Mouse (Mus musculus): Measurements from ENCODE around the gene Mlf1. TPM values are rescaled to one million over a fixed set of nuclear protein-coding genes. Genes with fewer than 3 reads are reported as not detected.
A peak's percentile ranks its signal among the peaks of the same experiment; 100 is the strongest.

Gene Mlf1
- polyA plus RNA-seq, 1 experiment from 2014 or later = 1.2 TPM

- peaks cover 5% of the 10 kb centered on the region; the same call in 1 of the 2 replicates for H3K4me1 ChIP-seq (ENCODE audit: insufficient read depth)
- no peak overlapping the region for H3K9ac ChIP-seq (replicated peaks)
- no peaks in the 10 kb centered on the region for H3K9me3 ChIP-seq (ENCODE audit: low read length)
- TF ChIP-seq CTCF (IDR thresholded peaks at IDR 0.05; ENCODE audit: low read depth) (no peak), EP300 (IDR thresholded peaks at IDR 0.05; ENCODE audit: low read depth) (no peak)
- no peak overlapping the region for H3K4me2 ChIP-seq (ENCODE audit: low read depth, low read length)
- ATAC-seq (no peak), DNase-seq (no peak)
- no peak overlapping the region for H3K4me3 ChIP-seq (ENCODE audit: low read depth, low read length)
- H3K27me3 ChIP-seq (ENCODE audit: insufficient read depth, low read length) = peaks cover 8% of the 10 kb centered on the region
- WGBS (ENCODE audit: insufficient replicate concordance) = 66% methylated on average over 5 of the region's 5 CpGs
- H3K36me3 ChIP-seq (replicated peaks; ENCODE audit: insufficient read depth, low read length) = no peaks in the 10 kb centered on the region
- no peak overlapping the region for H3K27ac ChIP-seq (ENCODE audit: low read depth)
Observed at GRCm38 (mm10) chr3:67369407-67370079, 4.4 kb upstream of the Mlf1 start.

GRCm38 (mm10) chr3:67372194-67372593 is 1.7 kb upstream of the Mlf1 start:
- TF ChIP-seq CTCF (IDR thresholded peaks at IDR 0.05; ENCODE audit: low read depth) (no peak), EP300 (IDR thresholded peaks at IDR 0.05; ENCODE audit: low read depth) (no peak)
- Histone ChIP-seq H3K4me3 (ENCODE audit: low read depth, low read length) (no peak overlapping the region), H3K9ac (replicated peaks) (no peak overlapping the region), H3K4me2 (ENCODE audit: low read depth, low read length) (no peak overlapping the region), H3K4me1 (ENCODE audit: insufficient read depth) (peaks cover 5% of the 10 kb centered on the region; the same call in 1 of the 2 replicates), H3K27ac (ENCODE audit: low read depth) (no peak overlapping the region), H3K27me3 (ENCODE audit: insufficient read depth, low read length) (peaks cover 10% of the 10 kb centered on the region), H3K36me3 (replicated peaks; ENCODE audit: insufficient read depth, low read length) (no peaks in the 10 kb centered on the region), H3K9me3 (ENCODE audit: low read length) (no peaks in the 10 kb centered on the region)
- DNase-seq (no peak), ATAC-seq (no peak)
- 64% methylated on average over 4 of the region's 4 CpGs for WGBS (ENCODE audit: insufficient replicate concordance)

GRCm38 (mm10) chr3:67372781-67373180 is 1.1 kb upstream of the Mlf1 start:
- H3K4me1 ChIP-seq (ENCODE audit: insufficient read depth) = peaks cover 5% of the 10 kb centered on the region; the same call in 1 of the 2 replicates
- TF ChIP-seq CTCF (IDR thresholded peaks at IDR 0.05; ENCODE audit: low read depth) (no peak), EP300 (IDR thresholded peaks at IDR 0.05; ENCODE audit: low read depth) (no peak)
- 50% methylated on average over 5 of the region's 5 CpGs for WGBS (ENCODE audit: insufficient replicate concordance)
- H3K36me3 ChIP-seq (replicated peaks; ENCODE audit: insufficient read depth, low read length) = no peaks in the 10 kb centered on the region
- DNase-seq (no peak), ATAC-seq (no peak)
- H3K27me3 ChIP-seq (ENCODE audit: insufficient read depth, low read length) = peaks cover 10% of the 10 kb centered on the region
- H3K4me2 ChIP-seq (ENCODE audit: low read depth, low read length) = no peak overlapping the region
- H3K4me3 ChIP-seq (ENCODE audit: low read depth, low read length) = no peak overlapping the region
- no peaks in the 10 kb centered on the region for H3K9me3 ChIP-seq (ENCODE audit: low read length)
- no peak overlapping the region for H3K9ac ChIP-seq (replicated peaks)
- no peak overlapping the region for H3K27ac ChIP-seq (ENCODE audit: low read depth)

GRCm38 (mm10) chr3:67374360-67374778 is 472 bp downstream of the Mlf1 start:
- H3K27me3 ChIP-seq (ENCODE audit: insufficient read depth, low read length) = peaks cover 10% of the 10 kb centered on the region
- DNase-seq (no peak), ATAC-seq (no peak)
- no peak overlapping the region for H3K9ac ChIP-seq (replicated peaks)
- no peaks in the 10 kb centered on the region for H3K9me3 ChIP-seq (ENCODE audit: low read length)
- peak overlapping the region; percentile 37 for H3K4me3 ChIP-seq (ENCODE audit: low read depth, low read length)
- 36% methylated on average over 7 of the region's 7 CpGs for WGBS (ENCODE audit: insufficient replicate concordance)
- peaks cover 5% of the 10 kb centered on the region; the same call in 1 of the 2 replicates for H3K4me1 ChIP-seq (ENCODE audit: insufficient read depth)
- H3K4me2 ChIP-seq (ENCODE audit: low read depth, low read length) = peak overlapping the region; percentile 70
- no peak overlapping the region for H3K27ac ChIP-seq (ENCODE audit: low read depth)
- no peaks in the 10 kb centered on the region for H3K36me3 ChIP-seq (replicated peaks; ENCODE audit: insufficient read depth, low read length)
- TF ChIP-seq EP300 (IDR thresholded peaks at IDR 0.05; ENCODE audit: low read depth) = no peak

DNA sequence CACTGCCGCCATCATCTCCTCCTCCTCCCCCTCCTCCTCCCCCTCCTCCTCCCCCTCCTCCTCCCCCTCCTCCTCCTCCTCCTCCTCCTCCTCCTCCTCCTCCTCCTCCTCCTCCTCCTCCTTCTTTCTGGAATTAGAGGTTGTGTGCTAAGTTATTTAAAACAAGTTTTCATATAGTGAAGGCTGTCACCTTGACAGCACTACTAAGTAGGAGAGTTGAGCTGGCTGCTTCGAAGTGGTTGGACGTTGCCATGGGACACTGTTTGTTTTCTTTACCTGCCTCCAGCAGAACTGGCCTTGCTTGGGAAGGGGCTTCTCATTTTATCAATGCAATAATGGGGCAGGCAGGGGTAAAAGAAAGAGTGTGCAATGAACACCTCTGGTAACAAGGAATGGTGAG is 1.2 kb downstream of the Mlf1 start, which contains the start of gene Gm17402:
Gene Gm17402, minus strand, starts transcription at position 101 of the 400 bp plus-strand sequence.
- H3K36me3 ChIP-seq (replicated peaks; ENCODE audit: insufficient read depth, low read length) = no peaks in the 10 kb centered on the region
- H3K4me2 ChIP-seq (ENCODE audit: low read depth, low read length) = peak within 1 kb of the TSS; percentile 70
- ATAC-seq (no peak), DNase-seq (no peak)
- no peak for TF ChIP-seq CTCF (IDR thresholded peaks at IDR 0.05; ENCODE audit: low read depth)
- TF ChIP-seq EP300 (IDR thresholded peaks at IDR 0.05; ENCODE audit: low read depth) = no peak
- peaks cover 10% of the 10 kb centered on the region for H3K27me3 ChIP-seq (ENCODE audit: insufficient read depth, low read length)
- peak within 1 kb of the TSS; percentile 37 for H3K4me3 ChIP-seq (ENCODE audit: low read depth, low read length)
- H3K27ac ChIP-seq (ENCODE audit: low read depth) = no peak within 1 kb of the TSS
- no peak within 1 kb of the TSS for H3K9ac ChIP-seq (replicated peaks)
- H3K9me3 ChIP-seq (ENCODE audit: low read length) = no peaks in the 10 kb centered on the region
- WGBS (ENCODE audit: insufficient replicate concordance) = 50% methylated on average over 3 of the region's 3 CpGs
- H3K4me1 ChIP-seq (ENCODE audit: insufficient read depth) = peaks cover 5% of the 10 kb centered on the region; the same call in 1 of the 2 replicates

DNA sequence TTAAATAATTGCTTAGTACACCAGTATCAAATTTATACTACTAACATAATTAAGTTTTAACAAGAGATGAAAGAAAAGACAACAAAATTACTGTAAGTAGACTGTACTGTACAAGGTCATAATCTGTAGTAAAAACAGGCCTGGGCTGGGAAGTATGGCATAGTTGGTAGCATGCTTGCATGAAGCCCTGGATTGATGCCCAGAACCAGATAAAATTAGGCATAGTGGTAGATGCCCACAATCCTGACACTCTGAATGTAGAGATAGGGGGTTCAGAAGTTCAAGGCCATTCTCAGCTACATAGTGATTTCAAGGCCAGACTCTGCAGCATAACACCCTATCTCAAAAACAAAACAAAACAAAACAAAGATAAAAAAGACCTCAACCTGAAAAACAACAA is 4.3 kb downstream of the Mlf1 start:
- no peak for TF ChIP-seq EP300 (IDR thresholded peaks at IDR 0.05; ENCODE audit: low read depth)
- TF ChIP-seq CTCF (IDR thresholded peaks at IDR 0.05; ENCODE audit: low read depth) = no peak
- no peak for ATAC-seq
- no peak overlapping the region for H3K9ac ChIP-seq (replicated peaks)
- peaks cover 10% of the 10 kb centered on the region for H3K27me3 ChIP-seq (ENCODE audit: insufficient read depth, low read length)
- no peak for DNase-seq
- H3K4me3 ChIP-seq (ENCODE audit: low read depth, low read length) = no peak overlapping the region
- H3K4me1 ChIP-seq (ENCODE audit: insufficient read depth) = peaks cover 5% of the 10 kb centered on the region; the same call in 1 of the 2 replicates
- no peaks in the 10 kb centered on the region for H3K36me3 ChIP-seq (replicated peaks; ENCODE audit: insufficient read depth, low read length)
- no peak overlapping the region for H3K4me2 ChIP-seq (ENCODE audit: low read depth, low read length)
- H3K9me3 ChIP-seq (ENCODE audit: low read length) = no peaks in the 10 kb centered on the region
- no peak overlapping the region for H3K27ac ChIP-seq (ENCODE audit: low read depth)
